Mouse (Mus musculus): ENCODE measurements at regions not wholly inside any gene's neighbourhood (a gene's known extent, or its start where the extent isn't known, plus 50 kb on each side); places are given as distances from the start of the nearest gene placed in this dataset.

DNA sequence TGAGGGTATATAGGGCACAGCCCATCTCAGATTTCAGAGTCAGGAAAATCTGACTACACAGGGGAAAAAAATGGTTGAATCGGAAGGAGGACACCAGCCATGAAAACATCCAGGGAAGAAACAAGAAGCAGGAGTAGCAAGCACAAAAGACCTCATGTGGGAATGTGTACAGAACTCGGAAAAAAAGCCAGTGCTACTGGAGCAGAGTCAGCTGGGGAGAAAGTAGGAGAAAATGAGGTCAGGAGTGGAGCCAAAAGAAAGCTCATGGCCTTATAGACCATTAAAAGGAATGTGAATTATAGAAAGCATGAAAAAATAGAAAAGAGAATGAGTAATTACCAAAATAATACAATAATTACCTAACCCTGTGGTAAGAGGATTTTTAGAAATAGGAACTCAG lies 495.4 kb downstream of the Ppargc1a start:
- no peak for TF ChIP-seq POLR2A (IDR thresholded peaks at IDR 0.05; ENCODE audit: low read depth, low read length)
- no peak for TF ChIP-seq CTCF (IDR thresholded peaks at IDR 0.05; ENCODE audit: borderline replicate concordance, insufficient read depth, low read length)

Data from embryonic fibroblast, embryonic 13.5 days (primary cell).